In the genomic region with DNA sequence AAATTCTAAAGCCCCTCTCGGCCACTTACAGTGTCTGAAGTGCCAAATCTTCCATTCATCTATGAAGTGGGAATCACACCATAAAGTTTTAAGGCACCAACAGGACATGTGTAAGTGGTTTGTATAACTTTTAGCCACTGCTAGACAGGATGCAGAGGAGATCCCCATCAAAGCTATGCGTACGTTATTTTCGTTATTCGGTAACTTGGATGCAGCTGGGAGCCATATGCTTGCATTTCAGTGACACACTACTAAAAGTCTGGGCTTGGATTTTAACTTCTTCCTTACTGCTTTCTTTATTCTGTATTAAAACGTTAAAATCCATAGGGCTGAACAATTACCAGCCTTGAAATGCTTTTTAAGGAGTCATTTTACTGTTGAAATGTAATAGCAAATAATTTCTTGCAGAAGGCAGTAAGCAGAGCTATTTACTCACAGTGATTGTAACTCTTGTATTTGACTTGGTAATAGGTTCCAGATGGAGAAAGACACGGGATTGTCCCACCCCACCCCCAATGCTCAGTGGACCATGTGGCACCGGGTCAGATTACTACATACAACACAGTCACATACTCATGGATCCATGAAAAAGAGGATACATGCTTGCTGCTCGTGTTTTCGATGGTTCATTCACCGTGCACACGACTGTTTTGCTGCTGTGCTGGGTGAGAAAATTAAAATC, we compare ENCODE assay signal across 18 mouse cellular contexts. TPM values are rescaled to one million over a fixed set of nuclear protein-coding genes. Genes with fewer than 3 reads are reported as not detected.
DNase-seq lines count a peak whose midpoint lies in the region; ATAC-seq lines count a peak whose summit lies in the region.
"Had no signal": no experiment of that assay in that cellular context is flagged by ENCODE, and none has a peak within 500 bp of the region (broad histone marks: within the 10 kb centered on the region; RNA-seq: fewer than 3 reads in every experiment).

No protein-coding gene starts in this region.

- DNase-seq in embryonic facial prominence, embryonic 14.5 days (ENCODE audit: low spot score), result peak; percentile 71
- DNase-seq in kidney, postnatal 10 days, result peak; percentile 51
- DNase-seq in gastrocnemius, adult 8-10 months (ENCODE audit: low spot score in 2 of 2), result no peak
- DNase-seq in adrenal gland, adult 8-10 months, result no peak
- DNase-seq: adrenal gland, postnatal 14 days; gastrocnemius, postnatal 10 days; lung, adult 18-20 months; right cerebral cortex, postnatal 4 days; thymus, postnatal 4 days had no signal

- 0 out of 2 replicates have a peak, but pooled peaks have one; percentile 43 for ATAC-seq in hindbrain, embryonic 12.5 days (ENCODE audit: low FRiP score)
- ATAC-seq in hindbrain, embryonic 13.5 days (ENCODE audit: low FRiP score), result no peak
- ATAC-seq in embryonic facial prominence, embryonic 14.5 days (ENCODE audit: low read depth), result peak; percentile 66; the same call in 1 of the 2 replicates
- 0 out of 2 replicates have a peak, but pooled peaks have one; percentile 69 for ATAC-seq in neural tube, embryonic 12.5 days (ENCODE audit: low FRiP score, low read depth)
- no peak for ATAC-seq in intestine, embryonic 16.5 days
- ATAC-seq: CD4-positive, CD25-positive, alpha-beta regulatory T cell, adult 4 months; Patski had no signal

- no peaks in the 10 kb centered on the region for H3K36me3 ChIP-seq in hindbrain, embryonic 12.5 days
- H3K36me3 ChIP-seq in hindbrain, embryonic 13.5 days, result no peaks in the 10 kb centered on the region
- H3K36me3 ChIP-seq in embryonic facial prominence, embryonic 14.5 days (ENCODE audit: control insufficient read depth, insufficient read depth, low read length), result no peaks in the 10 kb centered on the region
- H3K36me3 ChIP-seq in neural tube, embryonic 12.5 days, result no peaks in the 10 kb centered on the region
- H3K36me3 ChIP-seq in intestine, embryonic 16.5 days (ENCODE audit: control insufficient read depth, insufficient read depth, low read length), result no peaks in the 10 kb centered on the region

- WGBS in hindbrain, embryonic 12.5 days, result 55% methylated on average over 12 of the region's 12 CpGs
- WGBS in hindbrain, embryonic 13.5 days, result 69% methylated on average over 12 of the region's 12 CpGs
- WGBS in embryonic facial prominence, embryonic 14.5 days, result 28% methylated on average over 12 of the region's 12 CpGs
- WGBS in neural tube, embryonic 12.5 days, result 63% methylated on average over 12 of the region's 12 CpGs
- WGBS in intestine, embryonic 16.5 days, result 66% methylated on average over 12 of the region's 12 CpGs

- no peak overlapping the region for H3K9ac ChIP-seq in hindbrain, embryonic 12.5 days
- no peak overlapping the region for H3K9ac ChIP-seq in hindbrain, embryonic 13.5 days
- no peak overlapping the region for H3K9ac ChIP-seq in embryonic facial prominence, embryonic 14.5 days (ENCODE audit: low read depth, low read length)
- no peak overlapping the region for H3K9ac ChIP-seq in neural tube, embryonic 12.5 days
- no peak overlapping the region for H3K9ac ChIP-seq in intestine, embryonic 16.5 days (ENCODE audit: low read depth, low read length)

- H3K4me1 ChIP-seq in hindbrain, embryonic 12.5 days, result 0 out of 2 replicates have a peak, but pooled peaks cover 2% of the 10 kb centered on the region
- no peaks in the 10 kb centered on the region for H3K4me1 ChIP-seq in hindbrain, embryonic 13.5 days (replicated peaks)
- peaks cover 23% of the 10 kb centered on the region for H3K4me1 ChIP-seq in embryonic facial prominence, embryonic 14.5 days (ENCODE audit: control insufficient read depth, insufficient read depth, low read length)
- H3K4me1 ChIP-seq in neural tube, embryonic 12.5 days, result peaks cover 6% of the 10 kb centered on the region; the same call in 1 of the 2 replicates
- 0 out of 2 replicates have a peak, but pooled peaks cover 3% of the 10 kb centered on the region for H3K4me1 ChIP-seq in intestine, embryonic 16.5 days (ENCODE audit: control insufficient read depth, insufficient read depth, low read length)
- H3K4me1 ChIP-seq: megakaryocyte, embryonic 14.5 days had no signal

- no peaks in the 10 kb centered on the region for H3K27me3 ChIP-seq in hindbrain, embryonic 12.5 days
- no peaks in the 10 kb centered on the region for H3K27me3 ChIP-seq in hindbrain, embryonic 13.5 days
- H3K27me3 ChIP-seq in embryonic facial prominence, embryonic 14.5 days (replicated peaks; ENCODE audit: control insufficient read depth, insufficient read depth, low read length), result no peaks in the 10 kb centered on the region
- H3K27me3 ChIP-seq in neural tube, embryonic 12.5 days (replicated peaks), result no peaks in the 10 kb centered on the region
- H3K27me3 ChIP-seq in intestine, embryonic 16.5 days (replicated peaks; ENCODE audit: control insufficient read depth, insufficient read depth, low read length), result no peaks in the 10 kb centered on the region
- H3K27me3 ChIP-seq: megakaryocyte, embryonic 14.5 days had no signal

- H3K9me3 ChIP-seq in hindbrain, embryonic 12.5 days (replicated peaks), result no peaks in the 10 kb centered on the region
- no peaks in the 10 kb centered on the region for H3K9me3 ChIP-seq in hindbrain, embryonic 13.5 days
- H3K9me3 ChIP-seq in embryonic facial prominence, embryonic 14.5 days (ENCODE audit: control insufficient read depth, low read length), result no peaks in the 10 kb centered on the region
- H3K9me3 ChIP-seq in neural tube, embryonic 12.5 days, result no peaks in the 10 kb centered on the region
- no peaks in the 10 kb centered on the region for H3K9me3 ChIP-seq in intestine, embryonic 16.5 days (ENCODE audit: control insufficient read depth, low read length)
- H3K9me3 ChIP-seq: megakaryocyte, embryonic 14.5 days had no signal

- no peak overlapping the region for H3K27ac ChIP-seq in hindbrain, embryonic 12.5 days
- no peak overlapping the region for H3K27ac ChIP-seq in hindbrain, embryonic 13.5 days
- peak overlapping the region; percentile 47 for H3K27ac ChIP-seq in embryonic facial prominence, embryonic 14.5 days (replicated peaks; ENCODE audit: low read depth, low read length)
- H3K27ac ChIP-seq in neural tube, embryonic 12.5 days, result no peak overlapping the region
- H3K27ac ChIP-seq in intestine, embryonic 16.5 days (ENCODE audit: low read length), result no peak overlapping the region

- H3K4me2 ChIP-seq in hindbrain, embryonic 12.5 days (replicated peaks), result no peak overlapping the region
- H3K4me2 ChIP-seq in hindbrain, embryonic 13.5 days, result no peak overlapping the region
- peak overlapping the region; percentile 5; the same call in 1 of the 2 replicates for H3K4me2 ChIP-seq in embryonic facial prominence, embryonic 14.5 days (ENCODE audit: low read depth, low read length)
- H3K4me2 ChIP-seq in neural tube, embryonic 12.5 days (replicated peaks), result no peak overlapping the region
- no peak overlapping the region for H3K4me2 ChIP-seq in intestine, embryonic 16.5 days (ENCODE audit: low read depth, low read length)

- no peak overlapping the region for H3K4me3 ChIP-seq in hindbrain, embryonic 12.5 days
- H3K4me3 ChIP-seq in hindbrain, embryonic 13.5 days, result no peak overlapping the region
- no peak overlapping the region for H3K4me3 ChIP-seq in embryonic facial prominence, embryonic 14.5 days (ENCODE audit: low read depth, low read length)
- H3K4me3 ChIP-seq in neural tube, embryonic 12.5 days, result no peak overlapping the region
- H3K4me3 ChIP-seq in intestine, embryonic 16.5 days (ENCODE audit: low read length), result no peak overlapping the region
- H3K4me3 ChIP-seq: megakaryocyte, embryonic 14.5 days had no signal

RNA-seq across cellular contexts. Expression of a gene that starts 37.4 kb away (rescaled TPM):
- 23.3 and 34.6 TPM in 2 replicates for polyA plus RNA-seq in hindbrain, embryonic 12.5 days (2016; fragmentation: Nextera tagmentation; extraction: Ambion mirVana)
- polyA plus RNA-seq in hindbrain, embryonic 13.5 days (2015; fragmentation: Nextera tagmentation; extraction: Ambion mirVana), result 19.2 and 22.8 TPM in 2 replicates
- polyA plus RNA-seq in embryonic facial prominence, embryonic 14.5 days (2014; fragmentation: Nextera tagmentation; extraction: Ambion mirVana), result 22.3 and 23.5 TPM in 2 replicates
- 39.4 and 43.9 TPM in 2 replicates for polyA plus RNA-seq in neural tube, embryonic 12.5 days (2016; fragmentation: Nextera tagmentation; extraction: Ambion mirVana)
- total RNA-seq in gastrocnemius, adult 8-10 months (2022), result 10 to 100 TPM in 1 of 4 experiments, 1 to 10 TPM in 3; 5.1 to 11.7 (median 8.2) TPM
- polyA plus RNA-seq in intestine, embryonic 16.5 days (2015; fragmentation: Nextera tagmentation; extraction: Ambion mirVana), result 1.9 and 2.4 TPM in 2 replicates
- 100 to 1,000 TPM in 2 of 4 experiments, 1 to 10 TPM in 2; 3.6 to 312 (median 140) TPM for total RNA-seq in adrenal gland, adult 8-10 months (2022)
- total RNA-seq: hematopoietic stem cell, adult 5-6 weeks; neutrophil, adult 5-6 weeks had no signal
- polyA plus RNA-seq: CD4-positive, CD25-positive, alpha-beta regulatory T cell, adult 4 months had no signal

Comparison
In these comparisons a context has a peak if more than half of its experiments do, and no peak if none do; other contexts are left out.
1. ATAC-seq: peak in hindbrain, embryonic 12.5 days (single experiment), embryonic facial prominence, embryonic 14.5 days (single experiment) and neural tube, embryonic 12.5 days (single experiment); none in hindbrain, embryonic 13.5 days (single experiment) and intestine, embryonic 16.5 days (single experiment).
2. DNase-seq: peak in embryonic facial prominence, embryonic 14.5 days (single experiment) and kidney, postnatal 10 days (single experiment); none in gastrocnemius, adult 8-10 months (0 of 2) and adrenal gland, adult 8-10 months (single experiment).